Mouse (Mus musculus) kidney, adult 2 months (tissue): ENCODE results near the gene Taar8a.
A peak's percentile ranks its signal among the peaks of the same experiment; 100 is the strongest.

Experiments
- CTCF ChIP-seq: fragments of 200-500 bp; conservative IDR thresholded peaks from 2 replicates; pipeline ENCODE4 v1.5.1; 2011; ENCODE audit warnings: low read depth, mild to moderate bottlenecking, control low read depth, low read length, moderate library complexity, mixed read lengths; ENCODE audit not compliant: insufficient read depth, insufficient read length
- POLR2A ChIP-seq: fragments of 200-500 bp; IDR thresholded peaks from one replicate; pipeline ENCODE4 v1.6.1; 2011; ENCODE audit warnings: low read depth, low read length, control low read depth

GRCm38 (mm10) chr10:24111116-24111778, 34.9 kb downstream of the Taar8a start:
- TF ChIP-seq CTCF, result peak; percentile 43
- no peak for TF ChIP-seq POLR2A
